Mouse (Mus musculus) hindbrain, embryonic 10.5 days (tissue): ENCODE data around the gene Smox. TPM values are rescaled to one million over a fixed set of nuclear protein-coding genes. Genes with fewer than 3 reads are reported as not detected.

Source experiments
- DNase-seq: peaks from one replicate; pipeline ENCODE4 v3.0.0-alpha.2; 2017; ENCODE audit warnings: low spot score
- H3K27ac ChIP-seq: fragments of 300-500 bp; sonication (generic); 2 replicates; pipeline ENCODE4 v1.5.1; 2016; ENCODE audit warnings: mild to moderate bottlenecking, moderate library complexity
- H3K27me3 ChIP-seq: fragments of 300-500 bp; sonication (generic); 2 replicates; pipeline ENCODE4 v1.6.1; 2016; ENCODE audit warnings: mild to moderate bottlenecking; ENCODE audit not compliant: poor library complexity, insufficient read depth, severe bottlenecking
- H3K36me3 ChIP-seq: fragments of 300-500 bp; sonication (generic); 2 replicates; pipeline ENCODE4 v1.6.1; 2016; ENCODE audit warnings: mild to moderate bottlenecking, moderate library complexity
- H3K4me1 ChIP-seq: fragments of 300-500 bp; sonication (generic); replicated peaks from 2 replicates; pipeline ENCODE4 v1.6.1; 2016; ENCODE audit warnings: mild to moderate bottlenecking
- H3K4me3 ChIP-seq: fragments of 300-500 bp; sonication (generic); 2 replicates; pipeline ENCODE4 v1.5.1; 2016; ENCODE audit warnings: mild to moderate bottlenecking, moderate library complexity
- H3K9me3 ChIP-seq: fragments of 300-500 bp; sonication (generic); 2 replicates; pipeline ENCODE4 v1.6.1; 2016; ENCODE audit warnings: mild to moderate bottlenecking, moderate library complexity
- WGBS: fragments of 180-500 bp; shearing (Covaris S2); methylation state at CpG from one replicate; pipeline ENCODE4 v1.1.7; 2016; 5-methylcytosine and 5-hydroxymethylcytosine counted together
- polyA plus RNA-seq: library from polyadenylated mRNA; unstranded; fragments of >200 nt; fragmentation: Nextera tagmentation; extraction: Ambion mirVana; gene quantifications from 2 replicates; pipeline ENCODE4 v1.2.1, GENCODE M21; 2016

The Smox gene
- polyA plus RNA-seq, 1 experiment from 2014 or later, result 34.1 TPM

DNA sequence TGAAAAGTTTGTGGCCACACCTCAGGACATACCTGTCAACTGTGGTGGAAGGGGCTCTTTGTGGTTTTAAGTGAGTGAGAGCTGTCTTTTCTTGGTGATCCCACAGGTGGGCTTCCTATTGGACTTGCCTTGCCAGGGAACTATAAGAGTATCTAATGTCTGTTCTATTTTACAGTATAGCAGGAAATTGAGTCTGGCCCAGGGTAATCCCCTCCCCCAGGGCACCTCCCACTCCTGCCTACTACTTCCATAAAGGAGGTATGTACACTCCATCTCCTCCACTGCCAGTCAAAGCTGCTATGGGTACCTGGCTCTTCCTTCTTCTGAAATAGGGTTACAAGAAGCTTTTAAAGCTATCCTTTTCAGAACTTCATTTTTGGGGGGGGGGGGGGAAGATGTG, 14.1 kb downstream of the Smox start:
- DNase-seq, result no peak
- H3K27ac ChIP-seq, result peak overlapping the region; percentile 92
- no peaks in the 10 kb centered on the region for H3K36me3 ChIP-seq
- no peaks in the 10 kb centered on the region for H3K27me3 ChIP-seq
- no peak overlapping the region for H3K4me3 ChIP-seq
- H3K9me3 ChIP-seq, result no peaks in the 10 kb centered on the region
- peaks cover 77% of the 10 kb centered on the region for H3K4me1 ChIP-seq

DNA sequence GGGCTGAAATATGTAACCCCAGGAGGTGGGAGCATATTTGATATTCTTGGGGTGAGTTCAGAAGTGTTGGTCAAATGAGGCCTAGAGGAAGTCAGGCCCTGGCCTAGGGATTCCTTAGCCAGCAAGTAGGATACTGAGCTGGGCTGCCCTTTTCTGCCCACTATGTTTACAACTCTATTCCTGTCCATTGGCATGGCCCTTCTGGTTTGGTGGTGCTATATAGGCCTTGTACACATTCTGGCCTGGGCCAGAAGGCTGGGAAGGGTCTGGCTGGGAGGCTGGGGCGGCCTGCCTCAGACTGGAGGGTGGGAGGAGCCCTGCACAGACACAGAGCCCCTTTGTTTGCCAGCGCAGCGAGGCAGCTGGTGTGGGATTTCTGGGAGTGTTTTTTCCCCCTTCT, 15.1 kb downstream of the Smox start:
- Histone ChIP-seq H3K27ac (peak overlapping the region; percentile 92), H3K27me3 (no peaks in the 10 kb centered on the region), H3K4me1 (peaks cover 72% of the 10 kb centered on the region), H3K4me3 (no peak overlapping the region), H3K9me3 (no peaks in the 10 kb centered on the region), H3K36me3 (no peaks in the 10 kb centered on the region)
- peak; percentile 72 for DNase-seq
- 16% methylated on average over 3 of the region's 3 CpGs for WGBS

DNA sequence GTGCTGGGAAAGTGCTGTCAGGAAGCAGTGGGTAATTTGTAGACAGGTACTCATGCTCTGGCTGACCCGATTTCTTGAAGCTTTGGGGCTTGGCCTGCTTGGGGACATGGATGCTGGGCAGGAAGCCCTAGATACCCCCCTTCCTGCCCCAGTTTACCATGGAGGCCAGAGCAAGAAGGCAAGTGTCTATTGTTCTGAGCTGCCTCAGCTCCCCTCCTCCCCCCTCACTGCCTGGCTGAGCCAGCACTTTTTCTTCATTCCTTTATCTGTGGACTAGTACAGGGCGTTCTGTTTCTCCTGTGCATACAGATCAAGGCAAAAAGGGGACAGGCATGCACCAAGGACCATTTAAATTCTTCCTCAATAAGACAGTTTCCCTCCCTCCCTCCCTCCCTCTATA, 17.2 kb downstream of the Smox start:
- Histone ChIP-seq H3K36me3 (no peaks in the 10 kb centered on the region), H3K27me3 (no peaks in the 10 kb centered on the region), H3K4me1 (peaks cover 55% of the 10 kb centered on the region), H3K27ac (peak overlapping the region; percentile 92; the same call in 1 of the 2 replicates), H3K9me3 (no peaks in the 10 kb centered on the region), H3K4me3 (no peak overlapping the region)
- whole genome bisulfite sequencing, result 63% methylated on average over 2 of the region's 2 CpGs
- no peak for DNase-seq

DNA sequence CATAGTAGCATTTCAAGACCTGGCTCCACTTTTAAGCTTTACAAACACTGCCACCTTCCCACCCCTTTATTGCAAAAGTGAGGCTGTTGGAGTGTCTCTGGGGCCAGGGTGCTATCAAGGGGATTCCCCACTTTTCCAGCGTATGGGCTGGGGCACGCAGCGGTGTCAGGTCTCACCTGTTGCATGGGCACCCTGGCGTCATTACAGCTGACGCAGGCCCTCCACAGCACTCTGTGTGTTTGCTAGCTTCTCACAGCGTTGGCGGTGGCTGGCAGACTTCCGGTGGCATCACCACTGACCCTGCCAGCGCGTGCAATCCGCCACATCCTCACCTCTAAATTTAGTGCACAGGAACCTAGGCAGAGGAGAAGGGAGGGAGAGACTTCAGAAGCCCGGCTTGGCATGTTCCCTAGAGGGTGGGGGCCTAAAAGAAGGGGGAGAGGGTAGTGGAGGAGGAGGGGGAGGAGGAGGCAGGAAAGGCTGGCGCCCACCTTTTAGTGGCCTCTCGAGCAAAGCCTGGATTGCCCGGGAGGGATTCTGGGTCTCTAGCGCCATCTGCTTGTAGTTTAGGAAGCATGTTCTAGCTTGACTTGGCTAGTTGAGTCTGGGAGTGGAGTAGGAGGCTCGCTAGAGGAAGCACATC, 18.5 kb downstream of the Smox start:
- Histone ChIP-seq H3K4me1 (peaks cover 53% of the 10 kb centered on the region), H3K27ac (peak overlapping the region; percentile 63), H3K36me3 (no peaks in the 10 kb centered on the region), H3K9me3 (no peaks in the 10 kb centered on the region), H3K27me3 (no peaks in the 10 kb centered on the region), H3K4me3 (peak overlapping the region; percentile 42)
- DNase-seq, result peak; percentile 76
- 15% methylated on average over 17 of the region's 17 CpGs for WGBS

DNA sequence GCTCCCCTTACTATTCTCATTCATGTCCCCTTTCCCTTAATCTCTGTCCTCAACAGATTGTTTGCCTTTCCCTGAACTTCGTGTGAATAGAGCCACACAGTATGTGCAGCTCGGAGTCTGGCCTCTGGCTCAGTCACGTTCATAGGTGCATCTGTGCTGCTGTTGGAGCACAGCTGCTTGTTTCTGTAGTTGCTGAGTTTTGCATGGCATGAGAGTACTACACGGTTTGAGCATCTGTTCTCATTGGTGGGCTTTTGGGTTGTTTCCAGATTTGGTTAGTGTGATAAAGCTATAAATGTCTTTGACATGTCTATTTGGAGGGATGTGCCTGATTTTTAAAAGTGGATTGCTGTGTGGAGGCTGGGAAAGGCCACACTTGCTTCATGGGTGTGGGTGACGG, 19.2 kb downstream of the Smox start:
- peaks cover 46% of the 10 kb centered on the region for H3K4me1 ChIP-seq
- no peak for DNase-seq
- H3K36me3 ChIP-seq, result no peaks in the 10 kb centered on the region
- no peaks in the 10 kb centered on the region for H3K9me3 ChIP-seq
- WGBS, result 77% methylated on average over 5 of the region's 5 CpGs
- no peak overlapping the region for H3K4me3 ChIP-seq
- H3K27me3 ChIP-seq, result no peaks in the 10 kb centered on the region
- H3K27ac ChIP-seq, result no peak overlapping the region

DNA sequence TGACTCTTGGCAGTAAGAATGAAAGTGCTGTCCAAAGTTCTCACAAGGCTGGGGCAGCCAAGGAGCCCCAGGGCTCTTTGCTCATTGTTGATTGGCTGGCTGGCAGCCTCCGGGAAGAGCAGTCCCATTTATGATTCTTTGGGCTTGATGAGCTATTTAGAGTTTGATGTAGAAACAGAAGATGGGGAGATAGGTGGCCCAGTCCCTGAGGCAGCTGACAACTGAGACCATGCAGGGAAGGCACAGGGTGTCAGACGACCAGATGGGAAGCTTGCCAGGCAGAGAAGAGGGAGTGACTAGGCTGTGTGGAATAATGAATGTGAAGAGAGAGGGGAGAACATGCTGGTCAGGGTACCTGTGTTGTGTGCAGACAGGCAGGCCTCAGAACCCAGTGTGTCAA, 22.2 kb downstream of the Smox start:
- WGBS, result 63% methylated on average over 2 of the region's 2 CpGs
- no peak for DNase-seq
- H3K27me3 ChIP-seq, result no peaks in the 10 kb centered on the region
- H3K9me3 ChIP-seq, result no peaks in the 10 kb centered on the region
- H3K36me3 ChIP-seq, result peaks cover 12% of the 10 kb centered on the region
- no peak overlapping the region for H3K4me3 ChIP-seq
- H3K27ac ChIP-seq, result no peak overlapping the region
- peaks cover 17% of the 10 kb centered on the region for H3K4me1 ChIP-seq

DNA sequence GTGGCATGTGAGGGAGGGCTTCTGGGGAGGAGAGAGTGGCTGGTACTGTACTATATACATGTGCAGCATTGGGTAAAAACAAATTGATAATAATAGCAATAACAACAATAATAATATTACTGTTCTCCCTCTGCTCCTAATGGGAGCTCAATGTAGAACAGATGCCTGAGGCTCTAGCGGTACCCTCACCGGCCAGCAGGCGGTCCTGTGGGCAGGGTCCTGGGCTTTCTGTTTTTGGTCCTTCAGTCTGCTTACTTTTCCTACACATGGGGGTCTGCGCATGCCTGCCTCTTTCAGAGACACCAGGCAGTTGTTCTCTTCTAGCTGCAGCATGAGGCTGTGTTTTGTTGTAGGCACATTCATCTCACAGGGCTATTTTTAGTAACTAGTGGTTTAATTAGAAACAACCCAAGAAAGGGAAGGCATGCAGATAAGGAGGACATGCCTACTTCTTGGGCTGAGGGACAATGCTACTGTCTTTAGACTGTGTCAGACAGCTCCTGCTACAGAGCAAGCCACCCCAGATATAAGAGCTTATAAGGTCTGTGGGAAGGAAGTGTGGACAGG, 22.8 kb downstream of the Smox start:
- 83% methylated on average over 4 of the region's 4 CpGs for WGBS
- Histone ChIP-seq H3K4me1 (peaks cover 10% of the 10 kb centered on the region), H3K27ac (no peak overlapping the region)

DNA sequence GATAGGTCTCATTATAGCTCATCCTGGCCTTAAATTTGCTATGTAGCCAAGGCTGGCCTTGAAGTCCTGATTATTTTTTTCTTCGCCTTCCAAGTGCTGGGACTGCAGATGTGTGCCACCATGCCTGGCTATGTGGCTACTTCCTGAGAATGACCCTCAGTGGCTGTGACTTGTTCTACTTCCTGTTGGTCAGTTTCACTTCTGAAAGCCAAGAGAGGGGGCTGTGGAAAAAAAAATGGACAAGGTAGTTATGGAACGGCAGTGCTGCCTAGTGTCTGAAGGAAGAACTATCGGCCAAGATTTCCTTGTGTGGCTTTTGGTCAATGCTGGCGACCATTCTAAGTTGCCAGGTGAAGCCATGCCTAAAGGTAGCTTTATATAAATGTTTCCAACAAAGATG, 26.3 kb downstream of the Smox start:
- H3K4me3 ChIP-seq, result no peak overlapping the region
- no peaks in the 10 kb centered on the region for H3K4me1 ChIP-seq
- WGBS, result 89% methylated on average over 4 of the region's 4 CpGs

More for the DNA sequence above, 22.8 kb downstream of the Smox start:
- Histone ChIP-seq H3K27me3 (no peaks in the 10 kb centered on the region), H3K36me3 (peaks cover 12% of the 10 kb centered on the region), H3K4me3 (no peak overlapping the region), H3K9me3 (no peaks in the 10 kb centered on the region)
- DNase-seq, result no peak

DNA sequence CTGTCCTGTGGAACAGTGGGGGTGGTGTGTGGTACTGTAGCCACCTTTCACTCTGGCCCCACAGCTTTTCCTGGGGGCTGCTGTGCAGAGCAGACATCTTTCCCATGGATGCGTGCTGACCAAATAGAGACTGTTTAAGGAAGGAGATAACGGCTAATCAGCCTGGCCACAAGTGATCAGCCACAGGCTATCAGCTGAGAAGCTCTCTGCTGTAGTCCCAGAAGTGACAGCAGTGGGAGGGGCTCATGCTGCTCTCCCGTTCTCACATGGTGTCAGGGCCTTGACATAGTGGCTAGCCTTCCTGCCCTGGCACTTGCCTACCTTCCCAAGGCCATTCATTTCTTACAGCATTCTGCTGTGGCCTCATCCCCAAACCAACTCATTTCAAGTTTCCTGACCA, 27.5 kb downstream of the Smox start:
- 80% methylated on average over 3 of the region's 3 CpGs for WGBS
- Histone ChIP-seq H3K27me3 (no peaks in the 10 kb centered on the region), H3K9me3 (no peaks in the 10 kb centered on the region), H3K4me1 (no peaks in the 10 kb centered on the region), H3K27ac (no peak overlapping the region), H3K4me3 (no peak overlapping the region), H3K36me3 (peaks cover 34% of the 10 kb centered on the region)
- DNase-seq, result no peak

More for the DNA sequence above, 26.3 kb downstream of the Smox start:
- H3K27me3 ChIP-seq, result no peaks in the 10 kb centered on the region
- H3K9me3 ChIP-seq, result no peaks in the 10 kb centered on the region
- H3K27ac ChIP-seq, result no peak overlapping the region
- peaks cover 34% of the 10 kb centered on the region for H3K36me3 ChIP-seq
- no peak for DNase-seq

DNA sequence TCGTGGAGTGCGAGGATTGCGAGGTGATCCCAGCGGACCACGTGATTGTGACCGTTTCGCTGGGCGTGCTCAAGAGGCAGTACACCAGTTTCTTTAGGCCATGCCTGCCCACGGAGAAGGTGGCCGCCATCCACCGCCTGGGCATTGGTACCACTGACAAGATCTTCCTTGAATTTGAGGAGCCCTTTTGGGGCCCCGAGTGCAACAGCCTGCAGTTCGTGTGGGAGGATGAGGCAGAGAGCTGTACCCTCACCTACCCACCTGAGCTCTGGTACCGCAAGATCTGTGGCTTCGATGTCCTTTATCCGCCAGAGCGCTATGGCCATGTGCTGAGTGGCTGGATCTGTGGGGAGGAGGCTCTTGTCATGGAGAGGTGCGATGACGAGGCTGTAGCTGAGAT, 29.4 kb downstream of the Smox start:
- no peaks in the 10 kb centered on the region for H3K9me3 ChIP-seq
- DNase-seq, result no peak
- H3K27ac ChIP-seq, result no peak overlapping the region
- no peaks in the 10 kb centered on the region; the same call in 1 of the 2 replicates for H3K4me1 ChIP-seq
- H3K4me3 ChIP-seq, result no peak overlapping the region
- no peaks in the 10 kb centered on the region for H3K27me3 ChIP-seq
- peaks cover 39% of the 10 kb centered on the region for H3K36me3 ChIP-seq
- WGBS, result 95% methylated on average over 19 of the region's 19 CpGs

DNA sequence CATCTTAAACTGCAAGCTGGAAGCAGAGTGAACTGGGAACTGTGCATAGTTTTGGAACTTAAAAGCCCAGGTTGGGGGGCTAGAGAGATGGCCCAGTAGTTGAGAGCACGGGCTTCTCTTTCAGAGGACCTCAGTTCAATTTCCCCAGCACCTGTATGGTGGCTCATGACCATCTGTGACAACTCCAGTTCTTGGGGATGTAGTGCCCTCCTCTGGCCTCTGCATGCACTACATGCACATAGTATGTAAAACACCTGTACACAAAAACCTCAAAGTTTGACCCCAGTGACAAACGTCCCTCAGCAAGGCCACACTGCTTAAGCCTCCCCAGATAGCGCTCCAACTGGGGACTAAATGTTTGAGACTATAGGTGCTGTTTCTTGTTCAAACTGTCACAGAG, 35.8 kb downstream of the Smox start:
- DNase-seq, result peak; percentile 36
- Histone ChIP-seq H3K4me3 (no peak overlapping the region), H3K4me1 (peaks cover 4% of the 10 kb centered on the region; the same call in 1 of the 2 replicates), H3K36me3 (0 out of 2 replicates have a peak, but pooled peaks cover 5% of the 10 kb centered on the region), H3K27me3 (0 out of 2 replicates have a peak, but pooled peaks cover 6% of the 10 kb centered on the region), H3K9me3 (no peaks in the 10 kb centered on the region), H3K27ac (no peak overlapping the region)
- 46% methylated on average over 3 of the region's 3 CpGs for WGBS

DNA sequence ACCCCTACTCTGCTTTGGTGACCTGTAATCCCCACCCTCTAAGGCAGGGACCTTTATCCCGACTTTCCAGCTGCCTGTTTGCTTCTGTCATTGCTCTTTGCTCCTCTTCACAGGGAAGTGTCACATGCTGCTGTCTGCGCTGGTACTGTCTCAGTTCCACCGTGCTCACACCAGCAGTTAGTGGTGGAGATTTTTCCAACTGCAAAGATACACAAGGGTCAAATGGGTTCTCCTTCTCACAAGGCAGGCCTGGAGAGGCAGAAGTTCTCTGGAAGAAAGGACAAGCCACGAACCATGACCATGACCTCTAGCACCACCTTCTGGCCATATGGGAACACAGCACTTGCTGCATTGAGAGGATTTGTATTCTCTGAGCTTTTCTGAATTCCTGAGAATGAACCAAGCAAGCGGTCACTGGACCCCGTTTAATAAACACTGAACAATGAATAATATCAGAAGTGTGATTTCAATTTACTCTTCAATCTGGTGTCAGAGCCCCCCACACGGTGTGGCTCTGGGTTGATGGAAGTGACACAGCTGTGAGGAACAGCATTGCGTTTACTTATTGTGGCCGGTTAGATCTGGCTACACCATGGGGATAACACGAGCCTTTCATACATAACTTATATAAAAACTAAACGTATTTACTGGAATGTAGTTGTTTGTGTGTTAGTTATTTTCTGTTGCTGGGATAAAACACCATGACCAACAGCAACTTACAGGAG, 38.8 kb downstream of the Smox start:
- 0 out of 2 replicates have a peak, but pooled peaks cover 6% of the 10 kb centered on the region for H3K27me3 ChIP-seq
- H3K4me3 ChIP-seq, result no peak overlapping the region
- H3K36me3 ChIP-seq, result no peaks in the 10 kb centered on the region
- no peak overlapping the region for H3K27ac ChIP-seq
- H3K9me3 ChIP-seq, result no peaks in the 10 kb centered on the region
- WGBS, result 40% methylated on average over 11 of the region's 11 CpGs
- DNase-seq, result peak; percentile 76
- peaks cover 4% of the 10 kb centered on the region; the same call in 1 of the 2 replicates for H3K4me1 ChIP-seq

DNA sequence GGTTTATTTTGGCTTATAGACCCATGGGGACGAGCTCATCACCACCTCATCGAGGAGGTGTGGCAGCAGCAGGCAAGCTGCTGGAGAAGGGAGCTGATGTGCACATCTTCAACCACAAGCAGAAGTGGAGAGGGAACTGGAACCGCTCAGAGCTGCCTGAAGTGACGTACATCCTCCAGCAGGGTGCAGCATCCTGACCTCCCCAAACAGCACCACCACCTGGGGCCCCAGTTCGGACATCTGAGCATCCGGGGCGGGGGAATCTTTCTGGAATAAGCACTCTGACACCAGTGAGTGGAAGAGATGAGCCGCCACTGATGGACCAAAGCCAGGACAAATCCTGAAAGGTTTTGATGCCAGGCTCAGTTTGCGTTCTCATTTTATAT, 39.3 kb downstream of the Smox start:
- Histone ChIP-seq H3K27me3 (0 out of 2 replicates have a peak, but pooled peaks cover 6% of the 10 kb centered on the region), H3K4me3 (no peak overlapping the region), H3K36me3 (no peaks in the 10 kb centered on the region), H3K27ac (no peak overlapping the region), H3K9me3 (no peaks in the 10 kb centered on the region), H3K4me1 (peaks cover 4% of the 10 kb centered on the region; the same call in 1 of the 2 replicates)
- DNase-seq, result peak; percentile 41
- 25% methylated on average over 9 of the region's 9 CpGs for WGBS
